Mouse (Mus musculus): ENCODE results near the gene Gabrg3. TPM values are rescaled to one million over a fixed set of nuclear protein-coding genes. Genes with fewer than 3 reads are reported as not detected.

The Gabrg3 gene
- polyA plus RNA-seq, 1 experiment, result not detected

DNA sequence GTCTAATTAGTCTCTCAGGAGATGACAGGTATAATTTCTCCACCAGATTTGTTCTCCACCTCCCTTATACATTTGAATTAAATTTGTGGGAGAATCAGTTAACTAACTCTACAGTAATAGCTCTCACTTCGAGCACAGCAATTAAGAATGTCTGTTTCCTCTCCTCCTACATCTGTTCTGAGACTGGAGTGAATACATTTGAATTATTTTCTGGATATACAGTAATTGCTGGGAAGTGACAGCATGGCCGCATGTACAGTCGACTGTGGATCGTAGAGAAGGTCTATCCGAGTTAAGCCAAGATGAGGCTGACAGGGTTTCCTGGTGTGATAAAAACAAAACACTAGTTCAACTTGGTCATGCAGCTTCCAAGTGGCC, 21.0 kb downstream of the Gabrg3 start:
- H3K4me3 ChIP-seq (ENCODE audit: insufficient read depth, low read length), result no peak overlapping the region
- no peak overlapping the region for H3K27ac ChIP-seq (ENCODE audit: insufficient read depth, low read depth, low read length)
- no peaks in the 10 kb centered on the region for H3K4me1 ChIP-seq (ENCODE audit: control insufficient read depth, insufficient read depth, low read length)
- no peak for TF ChIP-seq CTCF (IDR thresholded peaks at IDR 0.05; ENCODE audit: low read depth, low read length)

DNA sequence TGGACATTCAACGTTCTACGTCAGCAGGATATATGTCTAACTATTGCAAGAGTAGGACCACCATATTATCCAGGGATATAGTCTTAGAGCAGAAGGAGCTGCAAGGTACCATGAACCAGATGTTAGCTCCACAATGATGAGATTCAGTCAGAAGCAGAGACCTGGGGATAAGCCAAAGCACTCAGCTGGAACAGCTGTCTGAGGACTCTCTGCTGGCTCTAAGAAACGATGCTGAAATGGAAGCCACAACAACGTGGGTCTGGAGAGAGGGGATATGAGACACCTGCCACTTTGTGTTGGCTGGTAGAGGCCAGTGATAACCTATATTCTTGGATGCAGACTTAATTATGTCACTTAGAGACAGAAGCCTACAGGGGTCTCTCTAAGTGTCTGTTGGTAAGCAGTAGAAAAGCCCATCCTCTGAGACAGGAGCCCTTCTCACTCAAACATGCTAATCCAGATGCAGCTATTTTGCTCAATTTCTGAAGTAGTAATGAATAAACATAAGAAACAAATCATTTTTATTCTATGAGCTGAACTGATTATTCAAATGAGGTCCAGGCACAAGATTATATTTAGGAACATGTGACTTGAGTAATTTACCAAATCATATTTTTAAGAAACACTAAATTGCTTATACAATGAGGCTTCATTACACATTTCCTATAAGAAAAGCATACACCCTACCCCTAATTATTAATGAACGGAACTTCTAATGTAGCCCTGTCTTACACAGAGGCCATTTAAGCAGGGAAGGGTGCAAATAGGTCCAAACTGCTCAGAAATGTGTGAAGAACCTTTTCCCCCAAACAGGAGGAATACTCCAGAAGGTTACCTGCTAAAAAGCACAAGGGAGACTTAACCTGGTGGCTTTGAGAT, 21.6 kb downstream of the Gabrg3 start:
- Histone ChIP-seq H3K27ac (ENCODE audit: insufficient read depth, low read depth, low read length) (no peak overlapping the region), H3K4me1 (ENCODE audit: control insufficient read depth, insufficient read depth, low read length) (no peaks in the 10 kb centered on the region), H3K4me3 (ENCODE audit: insufficient read depth, low read length) (no peak overlapping the region)
- no peak for TF ChIP-seq CTCF (IDR thresholded peaks at IDR 0.05; ENCODE audit: low read depth, low read length)

DNA sequence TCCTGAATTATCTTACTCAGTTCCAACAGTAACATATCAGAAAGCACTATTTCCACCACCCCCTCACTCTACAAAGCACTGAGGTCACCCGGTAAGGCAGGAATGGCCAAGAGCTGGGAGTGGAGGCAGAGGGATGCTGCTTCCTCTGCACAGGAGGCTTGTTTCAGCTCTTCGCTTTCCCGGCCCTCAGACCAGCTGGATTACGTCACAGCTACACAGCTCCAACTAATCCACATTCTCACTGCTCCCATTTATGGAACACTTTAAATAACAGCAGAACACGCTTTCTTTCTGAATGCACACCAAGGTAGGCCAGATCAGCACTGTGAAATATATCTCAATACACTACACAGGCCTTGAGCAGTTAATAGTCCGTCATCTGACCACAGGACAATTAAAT, 23.2 kb downstream of the Gabrg3 start:
- TF ChIP-seq POLR2A (IDR thresholded peaks at IDR 0.05; ENCODE audit: borderline replicate concordance, low read depth, low read length) (no peak), CTCF (IDR thresholded peaks at IDR 0.05; ENCODE audit: low read depth, low read length) (no peak)
- H3K4me1 ChIP-seq (ENCODE audit: control insufficient read depth, insufficient read depth, low read length), result no peaks in the 10 kb centered on the region

GRCm38 (mm10) chr7:57357871-57358540, 29.0 kb downstream of the Gabrg3 start:
- TF ChIP-seq CTCF (IDR thresholded peaks at IDR 0.05; ENCODE audit: low read depth, low read length) (no peak), POLR2A (IDR thresholded peaks at IDR 0.05; ENCODE audit: borderline replicate concordance, low read depth, low read length) (no peak)
- no peak overlapping the region for H3K4me3 ChIP-seq (ENCODE audit: insufficient read depth, low read length)
- H3K4me1 ChIP-seq (ENCODE audit: control insufficient read depth, insufficient read depth, low read length), result no peaks in the 10 kb centered on the region
- H3K27ac ChIP-seq (ENCODE audit: insufficient read depth, low read depth, low read length), result no peak overlapping the region

More for the DNA sequence above, 23.2 kb downstream of the Gabrg3 start:
- Histone ChIP-seq H3K4me3 (ENCODE audit: insufficient read depth, low read length) (no peak overlapping the region), H3K27ac (ENCODE audit: insufficient read depth, low read depth, low read length) (no peak overlapping the region)

GRCm38 (mm10) chr7:57356565-57357301, 30.3 kb downstream of the Gabrg3 start:
- no peak overlapping the region for H3K4me3 ChIP-seq (ENCODE audit: insufficient read depth, low read length)
- no peak overlapping the region for H3K27ac ChIP-seq (ENCODE audit: insufficient read depth, low read depth, low read length)
- TF ChIP-seq CTCF (IDR thresholded peaks at IDR 0.05; ENCODE audit: low read depth, low read length) (no peak), POLR2A (IDR thresholded peaks at IDR 0.05; ENCODE audit: borderline replicate concordance, low read depth, low read length) (no peak)
- H3K4me1 ChIP-seq (ENCODE audit: control insufficient read depth, insufficient read depth, low read length), result no peaks in the 10 kb centered on the region

DNA sequence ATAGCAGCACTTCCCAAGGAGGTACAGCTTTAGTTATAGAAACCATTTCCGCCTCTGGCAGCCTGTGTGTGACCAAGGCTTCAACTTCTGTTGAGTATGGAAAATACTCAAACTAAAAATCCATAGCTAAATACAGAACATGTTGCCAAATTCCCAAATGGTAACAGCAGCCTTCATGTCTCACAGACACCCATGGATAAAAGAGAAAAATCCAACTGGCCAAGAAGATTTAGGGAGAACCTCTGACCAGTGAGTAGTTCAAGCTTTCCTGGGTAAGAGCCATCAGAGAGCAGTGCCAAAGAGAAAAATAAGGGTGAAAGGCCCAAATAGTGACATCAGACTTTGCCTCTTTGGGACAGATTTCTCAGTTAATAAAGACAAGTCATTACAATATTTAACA, 38.2 kb downstream of the Gabrg3 start:
- H3K4me3 ChIP-seq (ENCODE audit: insufficient read depth, low read length), result no peak overlapping the region
- TF ChIP-seq CTCF (IDR thresholded peaks at IDR 0.05; ENCODE audit: low read depth, low read length) (no peak), POLR2A (IDR thresholded peaks at IDR 0.05; ENCODE audit: borderline replicate concordance, low read depth, low read length) (no peak)
- no peak overlapping the region for H3K27ac ChIP-seq (ENCODE audit: insufficient read depth, low read depth, low read length)
- H3K4me1 ChIP-seq (ENCODE audit: control insufficient read depth, insufficient read depth, low read length), result no peaks in the 10 kb centered on the region

- no peak overlapping the region for H3K4me3 ChIP-seq (ENCODE audit: insufficient read depth, low read length)
- no peak for TF ChIP-seq CTCF (IDR thresholded peaks at IDR 0.05; ENCODE audit: low read depth, low read length)
- no peak for TF ChIP-seq POLR2A (IDR thresholded peaks at IDR 0.05; ENCODE audit: borderline replicate concordance, low read depth, low read length)
- H3K4me1 ChIP-seq (ENCODE audit: control insufficient read depth, insufficient read depth, low read length), result no peaks in the 10 kb centered on the region
- H3K27ac ChIP-seq (ENCODE audit: insufficient read depth, low read depth, low read length), result no peak overlapping the region
Measured at GRCm38 (mm10) chr7:57341910-57342309, 45.1 kb downstream of the Gabrg3 start.

- Histone ChIP-seq H3K4me3 (ENCODE audit: insufficient read depth, low read length) (no peak overlapping the region), H3K4me1 (ENCODE audit: control insufficient read depth, insufficient read depth, low read length) (no peaks in the 10 kb centered on the region), H3K27ac (ENCODE audit: insufficient read depth, low read depth, low read length) (no peak overlapping the region)
- TF ChIP-seq CTCF (IDR thresholded peaks at IDR 0.05; ENCODE audit: low read depth, low read length) (no peak), POLR2A (IDR thresholded peaks at IDR 0.05; ENCODE audit: borderline replicate concordance, low read depth, low read length) (no peak)
Measured at GRCm38 (mm10) chr7:57331211-57331610, 55.8 kb downstream of the Gabrg3 start.

DNA sequence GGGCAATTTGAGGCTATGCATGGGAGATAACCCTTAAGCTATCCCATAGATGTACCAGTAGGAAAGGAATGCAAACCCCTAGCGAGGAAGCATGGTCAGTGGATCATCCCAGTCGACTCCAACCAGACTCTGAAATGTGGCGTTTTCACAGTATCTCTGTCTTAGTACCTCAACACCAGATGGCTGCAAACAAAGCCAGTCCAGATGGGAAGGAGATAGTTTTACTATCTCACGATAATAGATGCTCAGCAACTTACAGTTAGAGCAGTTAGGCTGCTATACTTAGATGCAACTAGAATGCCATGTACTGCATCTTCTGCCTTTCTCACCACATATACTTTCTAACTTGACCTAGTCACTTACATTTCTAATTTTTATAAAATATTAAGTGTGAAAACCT, 56.7 kb downstream of the Gabrg3 start:
- no peak overlapping the region for H3K27ac ChIP-seq (ENCODE audit: insufficient read depth, low read depth, low read length)
- H3K4me3 ChIP-seq (ENCODE audit: insufficient read depth, low read length), result no peak overlapping the region
- no peaks in the 10 kb centered on the region for H3K4me1 ChIP-seq (ENCODE audit: control insufficient read depth, insufficient read depth, low read length)
- TF ChIP-seq POLR2A (IDR thresholded peaks at IDR 0.05; ENCODE audit: borderline replicate concordance, low read depth, low read length), result no peak
- no peak for TF ChIP-seq CTCF (IDR thresholded peaks at IDR 0.05; ENCODE audit: low read depth, low read length)

GRCm38 (mm10) chr7:57324473-57324872, 62.5 kb downstream of the Gabrg3 start:
- TF ChIP-seq POLR2A (IDR thresholded peaks at IDR 0.05; ENCODE audit: borderline replicate concordance, low read depth, low read length) (no peak), CTCF (IDR thresholded peaks at IDR 0.05; ENCODE audit: low read depth, low read length) (no peak)
- Histone ChIP-seq H3K27ac (ENCODE audit: insufficient read depth, low read depth, low read length) (no peak overlapping the region), H3K4me1 (ENCODE audit: control insufficient read depth, insufficient read depth, low read length) (no peaks in the 10 kb centered on the region), H3K4me3 (ENCODE audit: insufficient read depth, low read length) (no peak overlapping the region)
